Mouse (Mus musculus) kidney, embryonic 16.5 days (tissue): ENCODE measurements around the gene Tcf7l2. TPM values are rescaled to one million over a fixed set of nuclear protein-coding genes. Genes with fewer than 3 reads are reported as not detected.
A peak's percentile ranks its signal among the peaks of the same experiment; 100 is the strongest.

ENCODE experiments used
- ATAC-seq: fragments of 200-750 bp; cut with Nextera tagmentation; 2 replicates; pipeline ENCODE4 v1.8.0; 2017; ENCODE audit warnings: moderate TSS enrichment; ENCODE audit not compliant: low FRiP score, low TSS enrichment
- H3K27ac ChIP-seq: fragments of 300-500 bp; sonication (generic); 2 replicates; pipeline ENCODE4 v1.5.1; 2014; ENCODE audit warnings: low read length
- H3K27me3 ChIP-seq: fragments of 300-500 bp; sonication (generic); 2 replicates; pipeline ENCODE4 v1.6.1; 2014; ENCODE audit warnings: low read length, control low read depth, mixed read lengths; ENCODE audit not compliant: insufficient read depth
- H3K36me3 ChIP-seq: fragments of 300-500 bp; sonication (generic); 2 replicates; pipeline ENCODE4 v1.6.1; 2014; ENCODE audit warnings: low read length, control low read depth, mixed read lengths; ENCODE audit not compliant: insufficient read depth
- H3K4me1 ChIP-seq: fragments of 300-500 bp; sonication (generic); 2 replicates; pipeline ENCODE4 v1.6.1; 2014; ENCODE audit warnings: low read length, control low read depth, mixed read lengths; ENCODE audit not compliant: insufficient read depth
- H3K4me2 ChIP-seq: fragments of 300-500 bp; sonication (generic); replicated peaks from 2 replicates; pipeline ENCODE4 v1.6.1; 2014; ENCODE audit warnings: low read depth, low read length
- H3K4me3 ChIP-seq: fragments of 300-500 bp; sonication (generic); 2 replicates; pipeline ENCODE4 v1.5.1; 2014; ENCODE audit warnings: mild to moderate bottlenecking, low read length
- H3K9ac ChIP-seq: fragments of 300-500 bp; sonication (generic); replicated peaks from 2 replicates; pipeline ENCODE4 v1.6.1; 2014; ENCODE audit warnings: low read length
- H3K9me3 ChIP-seq: fragments of 300-500 bp; sonication (generic); 2 replicates; pipeline ENCODE4 v1.6.1; 2016; ENCODE audit warnings: low read length, control low read depth
- WGBS: fragments of 180-500 bp; shearing (Covaris S2); extraction: QIAGEN DNeasy Blood & Tissue Kit; methylation state at CpG from one replicate; pipeline ENCODE4 v1.1.7; 2014; 5-methylcytosine and 5-hydroxymethylcytosine counted together
- polyA plus RNA-seq: library from polyadenylated mRNA; unstranded; fragments of >200 nt; fragmentation: Nextera tagmentation; extraction: Ambion mirVana; gene quantifications from 2 replicates; pipeline ENCODE4 v1.2.1, GENCODE M21; 2015

Gene Tcf7l2
- polyA plus RNA-seq, 1 experiment from 2014 or later: 50.1 TPM

- WGBS: 74% methylated on average over 7 of the region's 7 CpGs
- no peak overlapping the region for H3K9ac ChIP-seq
- H3K4me2 ChIP-seq: no peak overlapping the region
- 0 out of 2 replicates have a peak, but pooled peaks cover 4% of the 10 kb centered on the region for H3K9me3 ChIP-seq
- no peak overlapping the region for H3K4me3 ChIP-seq
- H3K4me1 ChIP-seq: 0 out of 2 replicates have a peak, but pooled peaks cover 3% of the 10 kb centered on the region
- ATAC-seq: no peak
- H3K27me3 ChIP-seq: no peaks in the 10 kb centered on the region
- H3K36me3 ChIP-seq: peaks cover 9% of the 10 kb centered on the region
- no peak overlapping the region for H3K27ac ChIP-seq
These were observed 192.5 kb downstream of the Tcf7l2 start for GRCm38 (mm10) chr19:55933947-55934729.

GRCm38 (mm10) chr19:55934730-55935003 lies 193.0 kb downstream of the Tcf7l2 start:
- WGBS: 95% methylated on average over 3 of the region's 3 CpGs
- Histone ChIP-seq H3K36me3 (peaks cover 9% of the 10 kb centered on the region), H3K4me1 (0 out of 2 replicates have a peak, but pooled peaks cover 3% of the 10 kb centered on the region), H3K27ac (no peak overlapping the region), H3K27me3 (no peaks in the 10 kb centered on the region), H3K4me3 (no peak overlapping the region), H3K9me3 (0 out of 2 replicates have a peak, but pooled peaks cover 4% of the 10 kb centered on the region), H3K9ac (no peak overlapping the region), H3K4me2 (no peak overlapping the region)
- ATAC-seq: no peak

- 86% methylated on average over 3 of the region's 3 CpGs for WGBS
- H3K9me3 ChIP-seq: no peaks in the 10 kb centered on the region
- H3K36me3 ChIP-seq: no peaks in the 10 kb centered on the region
- no peak overlapping the region for H3K9ac ChIP-seq
- no peak for ATAC-seq
- peaks cover 16% of the 10 kb centered on the region for H3K4me1 ChIP-seq
- no peak overlapping the region for H3K4me2 ChIP-seq
- H3K27ac ChIP-seq: no peak overlapping the region
- no peak overlapping the region for H3K4me3 ChIP-seq
- H3K27me3 ChIP-seq: no peaks in the 10 kb centered on the region
These were observed 195.4 kb downstream of the Tcf7l2 start for GRCm38 (mm10) chr19:55937026-55937425.

GRCm38 (mm10) chr19:55938254-55939046 lies 196.8 kb downstream of the Tcf7l2 start:
- ATAC-seq: no peak
- no peak overlapping the region for H3K9ac ChIP-seq
- whole genome bisulfite sequencing: 92% methylated on average over 21 of the region's 21 CpGs
- H3K9me3 ChIP-seq: no peaks in the 10 kb centered on the region
- no peaks in the 10 kb centered on the region for H3K36me3 ChIP-seq
- H3K4me2 ChIP-seq: no peak overlapping the region
- H3K4me3 ChIP-seq: no peak overlapping the region
- H3K27me3 ChIP-seq: no peaks in the 10 kb centered on the region
- peaks cover 16% of the 10 kb centered on the region for H3K4me1 ChIP-seq
- H3K27ac ChIP-seq: no peak overlapping the region

GRCm38 (mm10) chr19:55939090-55939489 lies 197.5 kb downstream of the Tcf7l2 start:
- Histone ChIP-seq H3K4me1 (peaks cover 16% of the 10 kb centered on the region), H3K4me3 (no peak overlapping the region), H3K9me3 (no peaks in the 10 kb centered on the region), H3K36me3 (no peaks in the 10 kb centered on the region), H3K27me3 (no peaks in the 10 kb centered on the region), H3K4me2 (no peak overlapping the region), H3K27ac (no peak overlapping the region), H3K9ac (no peak overlapping the region)
- 82% methylated on average over 5 of the region's 5 CpGs for WGBS
- ATAC-seq: no peak

- Histone ChIP-seq H3K27me3 (no peaks in the 10 kb centered on the region), H3K4me1 (peaks cover 13% of the 10 kb centered on the region), H3K9me3 (no peaks in the 10 kb centered on the region), H3K36me3 (no peaks in the 10 kb centered on the region), H3K4me2 (no peak overlapping the region), H3K27ac (no peak overlapping the region), H3K4me3 (no peak overlapping the region), H3K9ac (no peak overlapping the region)
- ATAC-seq: no peak
- WGBS: 92% methylated on average over 4 of the region's 4 CpGs
These were observed 198.1 kb downstream of the Tcf7l2 start for GRCm38 (mm10) chr19:55939719-55940118.

- 28% methylated on average over 11 of the region's 11 CpGs for WGBS
- H3K4me1 ChIP-seq: peaks cover 13% of the 10 kb centered on the region
- H3K4me3 ChIP-seq: no peak overlapping the region; the same call in 1 of the 2 replicates
- H3K4me2 ChIP-seq: peak overlapping the region; percentile 39
- no peaks in the 10 kb centered on the region for H3K9me3 ChIP-seq
- no peak for ATAC-seq
- H3K36me3 ChIP-seq: no peaks in the 10 kb centered on the region
- H3K9ac ChIP-seq: peak overlapping the region; percentile 35; the same call in 1 of the 2 replicates
- H3K27me3 ChIP-seq: no peaks in the 10 kb centered on the region
- no peak overlapping the region for H3K27ac ChIP-seq
These were observed 199.1 kb downstream of the Tcf7l2 start for GRCm38 (mm10) chr19:55940538-55941252.

GRCm38 (mm10) chr19:55941253-55942125 lies 199.9 kb downstream of the Tcf7l2 start:
- 39% methylated on average over 16 of the region's 16 CpGs for WGBS
- Histone ChIP-seq H3K36me3 (no peaks in the 10 kb centered on the region), H3K27ac (no peak overlapping the region), H3K9ac (peak overlapping the region; percentile 35; the same call in 1 of the 2 replicates), H3K27me3 (no peaks in the 10 kb centered on the region), H3K9me3 (no peaks in the 10 kb centered on the region), H3K4me1 (peaks cover 13% of the 10 kb centered on the region), H3K4me3 (no peak overlapping the region; the same call in 1 of the 2 replicates), H3K4me2 (peak overlapping the region; percentile 39)
- peak; percentile 51; the same call in 1 of the 2 replicates for ATAC-seq

GRCm38 (mm10) chr19:55951397-55951796 lies 209.8 kb downstream of the Tcf7l2 start:
- H3K9ac ChIP-seq: no peak overlapping the region
- no peak overlapping the region for H3K27ac ChIP-seq
- H3K27me3 ChIP-seq: no peaks in the 10 kb centered on the region
- H3K4me1 ChIP-seq: 0 out of 2 replicates have a peak, but pooled peaks cover 5% of the 10 kb centered on the region
- 82% methylated on average over 5 of the region's 5 CpGs for WGBS
- no peak overlapping the region for H3K4me3 ChIP-seq
- no peaks in the 10 kb centered on the region for H3K36me3 ChIP-seq
- no peak for ATAC-seq
- no peaks in the 10 kb centered on the region for H3K9me3 ChIP-seq
- no peak overlapping the region for H3K4me2 ChIP-seq
